Mouse (Mus musculus) forebrain, embryonic 15.5 days (tissue): ENCODE data around the gene Nfia. TPM values are rescaled to one million over a fixed set of nuclear protein-coding genes. Genes with fewer than 3 reads are reported as not detected.
A peak's percentile ranks its signal among the peaks of the same experiment; 100 is the strongest.

Experiments used
- ATAC-seq: fragments of 200-750 bp; cut with Nextera tagmentation; replicated peaks from 2 replicates; pipeline ENCODE4 v1.8.0; 2017; ENCODE audit warnings: mild to moderate bottlenecking, moderate TSS enrichment, moderate library complexity
- H3K27ac ChIP-seq: fragments of 300-500 bp; sonication (generic); replicated peaks from 2 replicates; pipeline ENCODE4 v1.5.1; 2015; ENCODE audit warnings: mild to moderate bottlenecking, inconsistent platforms
- H3K27me3 ChIP-seq: fragments of 300-500 bp; sonication (generic); 2 replicates; pipeline ENCODE4 v1.6.1; 2015; ENCODE audit warnings: inconsistent platforms
- H3K36me3 ChIP-seq: fragments of 300-500 bp; sonication (generic); 2 replicates; pipeline ENCODE4 v1.6.1; 2015; ENCODE audit warnings: mild to moderate bottlenecking, inconsistent platforms
- H3K4me1 ChIP-seq: fragments of 300-500 bp; sonication (generic); 2 replicates; pipeline ENCODE4 v1.6.1; 2015; ENCODE audit warnings: inconsistent platforms
- H3K4me2 ChIP-seq: fragments of 300-500 bp; sonication (generic); replicated peaks from 2 replicates; pipeline ENCODE4 v1.6.1; 2015; ENCODE audit warnings: mild to moderate bottlenecking, inconsistent platforms
- H3K4me3 ChIP-seq: fragments of 300-500 bp; sonication (generic); 2 replicates; pipeline ENCODE4 v1.5.1; 2015; ENCODE audit warnings: mild to moderate bottlenecking, inconsistent platforms
- H3K9ac ChIP-seq: fragments of 300-500 bp; sonication (generic); replicated peaks from 2 replicates; pipeline ENCODE4 v1.6.1; 2015; ENCODE audit warnings: mild to moderate bottlenecking, inconsistent platforms
- H3K9me3 ChIP-seq: fragments of 300-500 bp; sonication (generic); 2 replicates; pipeline ENCODE4 v1.6.1; 2016; ENCODE audit warnings: inconsistent platforms
- WGBS: fragments of 180-500 bp; shearing (Covaris S2); methylation state at CpG from one replicate; pipeline ENCODE4 v1.1.7; 2015; ENCODE audit warnings: mixed read lengths; 5-methylcytosine and 5-hydroxymethylcytosine counted together
- polyA plus RNA-seq: library from polyadenylated mRNA; unstranded; fragments of >200 nt; fragmentation: Nextera tagmentation; extraction: Ambion mirVana; gene quantifications from 2 replicates; pipeline ENCODE4 v1.2.1, GENCODE M21; 2015

Nfia gene
- polyA plus RNA-seq, 1 experiment from 2014 or later, result 98.3 TPM

DNA sequence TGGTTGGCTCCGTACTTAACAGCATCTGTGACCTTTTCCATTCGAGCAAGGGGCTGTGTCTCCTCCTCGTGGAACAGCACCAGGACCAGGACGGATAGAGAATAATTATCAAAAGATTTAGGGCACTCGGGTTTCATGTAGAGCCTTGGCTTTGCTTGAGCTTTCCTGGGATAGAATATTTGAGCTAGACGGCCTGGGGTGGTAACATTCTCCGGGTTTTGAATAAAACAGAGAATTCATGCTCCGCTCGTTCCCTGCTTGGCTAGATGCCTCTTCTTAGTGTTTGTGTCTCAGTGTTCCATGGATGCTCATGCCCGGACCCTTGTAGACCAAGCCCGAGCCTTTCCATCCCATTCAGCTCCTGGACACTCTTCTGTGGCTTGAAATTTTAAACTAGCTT, 181.4 kb downstream of the Nfia start:
- 36% methylated on average over 11 of the region's 11 CpGs for WGBS
- Histone ChIP-seq H3K36me3 (no peaks in the 10 kb centered on the region), H3K4me1 (peaks cover 48% of the 10 kb centered on the region), H3K9ac (no peak overlapping the region), H3K9me3 (no peaks in the 10 kb centered on the region), H3K4me3 (no peak overlapping the region), H3K27me3 (no peaks in the 10 kb centered on the region), H3K27ac (peak overlapping the region; percentile 68), H3K4me2 (peak overlapping the region; percentile 24)
- no peak for ATAC-seq

DNA sequence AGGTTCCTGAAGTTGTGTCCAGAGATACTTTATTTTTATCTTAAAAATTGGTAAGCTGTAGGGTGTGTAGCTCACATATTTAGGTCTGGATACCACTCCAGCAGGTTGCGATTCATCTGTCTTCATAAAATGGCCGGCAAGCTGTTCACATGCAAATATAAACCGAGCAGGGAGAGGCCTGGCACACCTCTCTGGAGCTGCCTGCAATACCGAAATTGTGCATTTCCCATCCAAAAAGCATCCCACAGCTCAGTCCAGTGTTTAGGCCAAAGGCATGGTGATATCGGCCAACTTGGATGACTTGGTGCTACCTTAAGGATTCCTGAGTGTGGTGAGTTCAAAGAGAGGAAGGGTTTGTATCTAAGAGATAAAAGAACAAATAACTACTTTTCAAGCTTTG, 185.6 kb downstream of the Nfia start:
- no peak overlapping the region for H3K9ac ChIP-seq
- H3K4me2 ChIP-seq, result no peak overlapping the region
- peaks cover 19% of the 10 kb centered on the region for H3K4me1 ChIP-seq
- H3K27me3 ChIP-seq, result no peaks in the 10 kb centered on the region
- no peaks in the 10 kb centered on the region for H3K9me3 ChIP-seq
- 0 out of 2 replicates have a peak overlapping the region, but pooled peaks have one; percentile 4 for H3K27ac ChIP-seq
- no peak overlapping the region for H3K4me3 ChIP-seq
- no peaks in the 10 kb centered on the region for H3K36me3 ChIP-seq
- ATAC-seq, result no peak
- 64% methylated on average over 5 of the region's 5 CpGs for WGBS

DNA sequence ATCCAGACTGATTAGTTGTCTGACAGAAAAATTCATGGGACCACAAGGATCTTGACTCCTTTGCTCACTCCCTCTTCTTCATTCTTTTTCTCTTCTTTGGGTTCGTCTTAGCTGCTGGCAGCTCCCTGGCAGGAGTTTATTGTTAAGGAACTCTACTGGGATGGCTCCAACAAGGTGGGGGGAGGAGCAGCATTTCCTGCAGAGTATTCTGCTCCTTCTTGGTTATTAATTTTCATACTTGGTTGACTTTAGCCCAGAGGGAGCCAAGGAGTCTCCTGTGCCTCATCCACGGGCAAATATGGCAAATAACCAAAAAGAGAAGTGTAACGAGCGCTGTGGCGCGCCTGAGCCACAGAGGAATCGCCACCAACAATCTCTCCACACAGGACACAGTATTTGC, 190.3 kb downstream of the Nfia start:
- 72% methylated on average over 7 of the region's 7 CpGs for WGBS
- Histone ChIP-seq H3K27me3 (no peaks in the 10 kb centered on the region), H3K4me2 (no peak overlapping the region), H3K27ac (no peak overlapping the region), H3K36me3 (no peaks in the 10 kb centered on the region), H3K9ac (no peak overlapping the region), H3K4me1 (0 out of 2 replicates have a peak, but pooled peaks cover 3% of the 10 kb centered on the region), H3K4me3 (no peak overlapping the region), H3K9me3 (no peaks in the 10 kb centered on the region)
- no peak for ATAC-seq

DNA sequence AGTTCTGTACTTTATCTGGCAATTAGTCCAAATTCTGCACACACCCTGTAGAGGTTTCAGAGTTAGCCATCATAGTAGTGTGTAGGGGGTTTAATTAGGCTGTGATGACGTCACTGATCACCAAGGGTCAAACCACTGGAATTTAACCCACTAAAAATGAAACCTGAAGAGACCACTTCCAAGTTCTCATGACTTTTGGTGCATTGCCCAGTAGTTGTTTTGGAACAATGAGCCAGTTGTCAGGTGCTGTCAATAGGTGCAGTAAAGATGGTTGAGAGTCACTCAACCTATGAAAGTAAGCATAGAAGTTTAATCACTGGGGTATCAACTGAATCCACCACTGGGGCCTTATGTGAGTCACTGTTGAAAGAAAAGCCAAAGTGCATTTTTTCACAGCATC, 191.4 kb downstream of the Nfia start:
- H3K9ac ChIP-seq, result no peak overlapping the region
- H3K36me3 ChIP-seq, result no peaks in the 10 kb centered on the region
- H3K27me3 ChIP-seq, result no peaks in the 10 kb centered on the region
- H3K9me3 ChIP-seq, result no peaks in the 10 kb centered on the region
- 0 out of 2 replicates have a peak, but pooled peaks cover 7% of the 10 kb centered on the region for H3K4me1 ChIP-seq
- no peak overlapping the region for H3K27ac ChIP-seq
- H3K4me3 ChIP-seq, result no peak overlapping the region
- WGBS, result 71% methylated on average over 1 of the region's 1 CpGs
- H3K4me2 ChIP-seq, result no peak overlapping the region
- ATAC-seq, result no peak

DNA sequence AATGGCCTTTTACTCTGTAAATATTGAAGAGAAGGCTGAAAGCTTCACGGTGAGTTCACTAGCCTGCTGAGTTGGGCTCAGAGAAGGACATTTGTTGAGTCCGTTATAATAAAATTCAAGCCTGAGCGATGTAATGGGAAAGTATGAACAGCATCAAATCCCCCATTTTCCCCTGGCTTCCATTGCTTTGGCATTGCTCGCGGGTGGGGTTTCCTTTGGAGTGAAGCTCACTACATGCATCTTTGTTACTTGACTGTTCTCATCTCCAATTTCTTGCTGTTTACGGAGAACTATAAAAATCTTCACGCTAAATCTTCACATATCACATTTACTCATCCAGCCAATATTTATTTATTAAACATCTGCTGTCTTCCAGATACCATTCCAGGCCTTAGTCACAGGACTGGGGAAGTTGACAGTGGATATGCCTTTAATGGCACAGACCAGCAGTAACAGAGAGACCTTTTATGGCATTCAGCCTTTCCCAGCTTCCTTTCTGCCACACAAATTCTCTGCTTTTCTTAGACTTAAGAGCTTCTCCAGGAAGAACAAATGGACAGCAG, 196.3 kb downstream of the Nfia start:
- no peak for ATAC-seq
- no peak overlapping the region for H3K27ac ChIP-seq
- no peaks in the 10 kb centered on the region for H3K9me3 ChIP-seq
- H3K27me3 ChIP-seq, result no peaks in the 10 kb centered on the region
- no peaks in the 10 kb centered on the region for H3K36me3 ChIP-seq
- H3K9ac ChIP-seq, result no peak overlapping the region
- H3K4me2 ChIP-seq, result no peak overlapping the region
- H3K4me3 ChIP-seq, result no peak overlapping the region
- 82% methylated on average over 7 of the region's 7 CpGs for WGBS
- H3K4me1 ChIP-seq, result 0 out of 2 replicates have a peak, but pooled peaks cover 8% of the 10 kb centered on the region

DNA sequence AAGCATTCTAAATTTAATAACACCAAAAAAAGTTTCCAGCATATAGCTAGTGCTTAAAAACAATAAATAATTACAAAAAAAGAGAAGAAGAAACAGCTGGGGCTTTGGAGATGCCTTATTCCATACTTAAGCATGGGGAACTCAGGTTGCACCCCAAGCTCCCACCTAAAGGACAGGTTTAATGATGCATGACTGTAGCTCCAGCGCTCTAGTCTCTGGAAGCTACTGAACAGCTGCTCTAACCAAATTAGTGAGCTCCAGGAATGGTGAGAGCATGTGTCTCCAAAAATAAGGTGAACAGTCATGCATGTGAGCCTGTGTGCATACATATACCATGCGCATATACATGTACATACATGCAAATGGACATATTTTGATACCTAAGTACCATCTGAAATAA, 200.5 kb downstream of the Nfia start:
- H3K4me1 ChIP-seq, result 0 out of 2 replicates have a peak, but pooled peaks cover 7% of the 10 kb centered on the region
- ATAC-seq, result no peak
- H3K27ac ChIP-seq, result no peak overlapping the region
- WGBS, result 87% methylated on average over 2 of the region's 2 CpGs
- H3K4me3 ChIP-seq, result no peak overlapping the region
- H3K27me3 ChIP-seq, result no peaks in the 10 kb centered on the region
- H3K9me3 ChIP-seq, result no peaks in the 10 kb centered on the region
- H3K36me3 ChIP-seq, result no peaks in the 10 kb centered on the region
- no peak overlapping the region for H3K9ac ChIP-seq
- H3K4me2 ChIP-seq, result no peak overlapping the region

DNA sequence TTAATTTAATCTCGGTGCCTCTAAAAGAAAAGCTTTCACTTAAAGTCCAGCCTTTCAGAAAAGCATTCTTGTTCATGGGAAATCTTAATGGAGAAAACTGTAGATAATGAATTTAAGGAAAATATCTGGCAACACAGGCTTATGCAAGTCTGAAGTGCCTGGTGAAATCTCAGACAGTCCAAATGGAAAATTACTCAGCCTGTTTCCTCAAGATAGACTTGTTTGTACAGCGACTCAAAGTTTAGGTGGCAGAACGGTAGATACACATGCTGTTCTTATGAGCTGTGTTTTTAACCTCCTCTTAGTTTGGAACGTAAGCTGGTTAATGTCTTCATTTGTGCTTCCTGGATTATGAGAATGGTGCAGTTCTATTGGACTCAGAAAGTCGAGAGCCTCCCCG, 201.5 kb downstream of the Nfia start:
- H3K4me1 ChIP-seq, result 0 out of 2 replicates have a peak, but pooled peaks cover under 1% of the 10 kb centered on the region
- no peak overlapping the region for H3K27ac ChIP-seq
- no peaks in the 10 kb centered on the region for H3K36me3 ChIP-seq
- H3K9me3 ChIP-seq, result no peaks in the 10 kb centered on the region
- no peaks in the 10 kb centered on the region for H3K27me3 ChIP-seq
- 87% methylated on average over 6 of the region's 6 CpGs for WGBS
- no peak overlapping the region for H3K9ac ChIP-seq
- H3K4me3 ChIP-seq, result no peak overlapping the region
- ATAC-seq, result no peak
- H3K4me2 ChIP-seq, result no peak overlapping the region

DNA sequence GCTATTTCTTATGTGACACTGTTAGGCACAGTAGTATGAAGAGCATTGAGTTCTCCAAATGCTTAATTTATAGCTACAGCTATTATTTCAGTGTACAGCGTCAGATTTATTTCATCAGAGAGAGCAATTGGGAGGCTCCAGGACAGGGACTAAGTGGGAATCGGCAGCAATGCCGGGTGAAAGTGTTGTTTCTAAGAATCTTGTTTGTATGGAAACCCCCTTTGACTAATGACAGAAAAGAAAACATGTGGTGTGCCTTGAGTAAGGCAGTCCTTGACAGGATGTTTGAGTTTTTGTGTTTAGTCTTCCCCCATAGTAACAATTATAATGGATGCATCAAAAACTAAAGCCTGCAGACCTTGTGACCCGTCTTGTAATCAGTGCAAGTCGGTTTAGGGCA, 204.4 kb downstream of the Nfia start:
- H3K27me3 ChIP-seq, result no peaks in the 10 kb centered on the region
- 65% methylated on average over 5 of the region's 5 CpGs for WGBS
- no peak for ATAC-seq
- H3K9ac ChIP-seq, result no peak overlapping the region
- no peak overlapping the region for H3K4me3 ChIP-seq
- H3K9me3 ChIP-seq, result no peaks in the 10 kb centered on the region
- H3K36me3 ChIP-seq, result no peaks in the 10 kb centered on the region
- no peak overlapping the region for H3K4me2 ChIP-seq
- no peak overlapping the region for H3K27ac ChIP-seq
- H3K4me1 ChIP-seq, result no peaks in the 10 kb centered on the region

DNA sequence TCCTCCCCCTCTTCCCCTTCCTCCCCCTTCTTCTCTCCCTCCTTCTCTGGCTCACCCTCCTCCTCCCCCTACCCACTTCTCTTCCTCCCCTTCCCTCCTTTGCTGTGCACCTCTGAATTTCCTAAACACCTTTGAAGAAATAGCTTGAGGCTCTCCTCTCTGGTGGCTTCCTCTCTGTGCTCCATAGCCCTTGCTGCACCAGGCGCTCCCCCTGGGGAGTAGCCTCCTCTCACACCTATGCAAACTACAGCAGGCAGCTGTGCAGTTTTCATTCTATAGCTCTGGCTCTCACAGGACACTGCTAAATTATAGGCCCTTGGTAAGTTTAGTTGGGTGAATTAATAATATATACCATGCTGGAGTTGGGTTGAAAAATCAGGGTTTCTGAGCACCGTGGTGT, 211.8 kb downstream of the Nfia start:
- H3K9me3 ChIP-seq, result no peaks in the 10 kb centered on the region
- no peaks in the 10 kb centered on the region for H3K4me1 ChIP-seq
- H3K4me2 ChIP-seq, result no peak overlapping the region
- H3K27me3 ChIP-seq, result no peaks in the 10 kb centered on the region
- no peak overlapping the region for H3K27ac ChIP-seq
- no peak for ATAC-seq
- 88% methylated on average over 2 of the region's 2 CpGs for WGBS
- H3K4me3 ChIP-seq, result no peak overlapping the region
- H3K9ac ChIP-seq, result no peak overlapping the region
- no peaks in the 10 kb centered on the region for H3K36me3 ChIP-seq

DNA sequence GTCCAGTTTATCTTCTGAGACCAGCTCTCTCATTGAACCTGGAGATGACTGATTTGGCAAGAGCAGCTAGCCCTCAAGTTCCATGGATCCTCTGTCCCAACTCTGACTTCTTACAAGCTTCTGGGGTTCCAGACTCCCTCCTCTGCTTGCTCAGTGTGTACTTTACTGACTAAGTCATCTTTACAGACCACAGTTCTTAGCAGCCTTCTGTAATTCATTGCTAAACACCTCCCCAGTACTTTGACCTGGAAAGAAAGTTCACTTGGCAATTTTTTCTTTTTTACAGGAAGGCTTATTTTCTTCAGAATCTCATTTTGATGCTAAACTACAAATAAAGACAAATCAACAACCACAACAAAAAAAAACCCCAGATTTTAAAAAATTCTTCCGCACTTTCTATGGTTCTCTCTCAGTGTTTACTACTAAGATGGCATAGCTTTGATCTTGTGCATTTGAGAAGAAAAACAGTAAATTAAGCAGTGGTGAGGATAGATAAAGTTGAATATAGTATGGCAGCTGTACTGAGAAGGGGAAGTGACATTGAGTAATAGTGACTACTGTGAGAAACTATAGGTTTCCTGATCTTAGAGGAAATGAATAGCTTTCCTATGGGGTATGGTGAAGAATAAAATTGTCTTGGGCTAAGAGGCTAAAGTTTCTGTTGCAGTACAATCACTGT, 213.7 kb downstream of the Nfia start:
- H3K27me3 ChIP-seq, result no peaks in the 10 kb centered on the region
- H3K27ac ChIP-seq, result no peak overlapping the region
- H3K9ac ChIP-seq, result no peak overlapping the region
- H3K9me3 ChIP-seq, result no peaks in the 10 kb centered on the region
- H3K4me2 ChIP-seq, result no peak overlapping the region
- no peaks in the 10 kb centered on the region for H3K4me1 ChIP-seq
- H3K4me3 ChIP-seq, result no peak overlapping the region
- ATAC-seq, result no peak
- no peaks in the 10 kb centered on the region for H3K36me3 ChIP-seq
- 94% methylated on average over 1 of the region's 1 CpGs for WGBS

DNA sequence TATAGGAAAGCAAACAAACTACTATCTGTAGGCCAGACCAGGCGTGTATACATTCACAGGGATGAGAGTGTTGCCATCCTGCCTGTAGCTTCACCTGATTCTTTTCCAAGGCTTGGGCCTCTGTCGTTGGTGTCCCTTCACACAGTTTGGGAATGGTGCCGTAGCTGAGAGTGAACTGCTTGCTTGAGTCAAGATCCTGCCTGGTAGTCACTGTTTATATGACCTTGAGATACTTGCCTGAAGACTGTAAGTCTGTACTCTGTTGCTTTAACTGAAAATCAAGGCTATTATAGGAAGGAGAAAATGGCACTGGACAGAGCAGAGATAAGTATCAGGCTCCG, 214.2 kb downstream of the Nfia start:
- Histone ChIP-seq H3K4me2 (no peak overlapping the region), H3K4me1 (no peaks in the 10 kb centered on the region), H3K9me3 (no peaks in the 10 kb centered on the region), H3K36me3 (no peaks in the 10 kb centered on the region), H3K27ac (no peak overlapping the region), H3K4me3 (no peak overlapping the region), H3K9ac (no peak overlapping the region), H3K27me3 (no peaks in the 10 kb centered on the region)
- WGBS, result 89% methylated on average over 4 of the region's 4 CpGs
- ATAC-seq, result no peak

DNA sequence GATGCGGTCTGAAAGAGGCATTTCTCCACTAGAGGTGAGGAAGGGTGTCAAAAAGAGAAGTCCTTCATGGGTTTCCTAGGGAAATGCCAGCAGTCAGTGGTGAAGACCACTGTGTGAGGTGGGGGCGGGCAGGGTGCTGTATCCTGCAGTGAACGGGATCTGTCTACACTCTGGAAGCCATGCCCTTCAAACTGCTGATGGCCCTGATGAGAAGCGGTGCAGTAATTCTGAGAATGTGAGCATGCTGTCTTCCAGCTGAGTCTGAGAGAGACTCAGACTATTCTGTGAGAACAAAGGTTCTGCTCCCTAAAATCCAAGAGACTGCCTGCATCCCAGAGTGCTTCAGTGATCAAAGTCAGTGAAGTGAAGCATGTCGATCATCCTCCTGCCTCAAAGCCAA, 216.2 kb downstream of the Nfia start:
- no peak overlapping the region for H3K9ac ChIP-seq
- no peaks in the 10 kb centered on the region for H3K36me3 ChIP-seq
- H3K27ac ChIP-seq, result no peak overlapping the region
- no peaks in the 10 kb centered on the region for H3K27me3 ChIP-seq
- H3K4me1 ChIP-seq, result no peaks in the 10 kb centered on the region
- ATAC-seq, result no peak; the same call in 1 of the 2 replicates
- WGBS, result 42% methylated on average over 5 of the region's 5 CpGs
- no peak overlapping the region for H3K4me2 ChIP-seq
- H3K4me3 ChIP-seq, result no peak overlapping the region
- H3K9me3 ChIP-seq, result no peaks in the 10 kb centered on the region

DNA sequence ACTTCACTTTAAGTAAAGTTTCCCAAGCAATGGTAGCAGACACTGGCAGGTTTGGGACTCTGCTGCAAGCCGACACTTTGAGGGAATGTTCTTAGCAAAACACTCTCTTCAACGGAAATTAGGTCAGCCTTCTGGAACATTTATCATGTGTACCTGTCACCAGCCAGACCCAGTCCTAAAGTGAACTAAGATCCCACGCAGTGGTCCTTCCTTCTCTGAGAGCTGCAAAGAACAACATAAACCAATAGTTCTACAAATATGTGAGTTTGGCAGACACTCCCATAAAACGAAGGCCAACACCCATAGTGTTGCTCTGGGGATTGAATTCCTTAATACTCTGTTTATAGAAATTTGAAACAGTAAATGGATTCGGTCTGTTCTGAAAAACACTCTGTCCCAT, 217.9 kb downstream of the Nfia start:
- no peaks in the 10 kb centered on the region for H3K4me1 ChIP-seq
- H3K4me3 ChIP-seq, result no peak overlapping the region
- no peaks in the 10 kb centered on the region for H3K27me3 ChIP-seq
- ATAC-seq, result no peak
- H3K36me3 ChIP-seq, result no peaks in the 10 kb centered on the region
- no peaks in the 10 kb centered on the region for H3K9me3 ChIP-seq
- WGBS, result 80% methylated on average over 5 of the region's 5 CpGs
- H3K9ac ChIP-seq, result no peak overlapping the region
- H3K27ac ChIP-seq, result no peak overlapping the region
- H3K4me2 ChIP-seq, result no peak overlapping the region
